Mouse (Mus musculus) lung, embryonic 16.5 days (tissue): ENCODE results near the gene Trim37. TPM values are rescaled to one million over a fixed set of nuclear protein-coding genes. Genes with fewer than 3 reads are reported as not detected.

ENCODE experiments used
- ATAC-seq: fragments of 200-750 bp; cut with Nextera tagmentation; 2 replicates; pipeline ENCODE4 v1.8.0; 2017; ENCODE audit warnings: low read depth, mild to moderate bottlenecking, moderate library complexity
- H3K27ac ChIP-seq: fragments of 300-500 bp; sonication (generic); 2 replicates; pipeline ENCODE4 v1.5.1; 2014; ENCODE audit warnings: mild to moderate bottlenecking, control low read depth, low read length
- H3K27me3 ChIP-seq: fragments of 300-500 bp; sonication (generic); 2 replicates; pipeline ENCODE4 v1.6.1; 2014; ENCODE audit warnings: low read depth, low read length, mixed read lengths; ENCODE audit not compliant: control insufficient read depth, insufficient read depth
- H3K36me3 ChIP-seq: fragments of 300-500 bp; sonication (generic); 2 replicates; pipeline ENCODE4 v1.6.1; 2014; ENCODE audit warnings: low read length; ENCODE audit not compliant: control insufficient read depth, insufficient read depth
- H3K4me1 ChIP-seq: fragments of 300-500 bp; sonication (generic); replicated peaks from 2 replicates; pipeline ENCODE4 v1.6.1; 2014; ENCODE audit warnings: low read length, mixed read lengths; ENCODE audit not compliant: control insufficient read depth, insufficient read depth
- H3K4me2 ChIP-seq: fragments of 300-500 bp; sonication (generic); 2 replicates; pipeline ENCODE4 v1.6.1; 2014; ENCODE audit warnings: low read depth, low read length, control low read depth
- H3K4me3 ChIP-seq: fragments of 300-500 bp; sonication (generic); 2 replicates; pipeline ENCODE4 v1.5.1; 2014; ENCODE audit warnings: mild to moderate bottlenecking, low read length, control low read depth
- H3K9ac ChIP-seq: fragments of 300-500 bp; sonication (generic); 2 replicates; pipeline ENCODE4 v1.6.1; 2014; ENCODE audit warnings: low read length, control low read depth
- H3K9me3 ChIP-seq: fragments of 300-500 bp; sonication (generic); 2 replicates; pipeline ENCODE4 v1.6.1; 2016; ENCODE audit warnings: low read length; ENCODE audit not compliant: control insufficient read depth
- WGBS: fragments of 180-500 bp; shearing (Covaris S2); extraction: QIAGEN DNeasy Blood & Tissue Kit; methylation state at CpG from one replicate; pipeline ENCODE4 v1.1.7; 2014; 5-methylcytosine and 5-hydroxymethylcytosine counted together
- polyA plus RNA-seq: library from polyadenylated mRNA; unstranded; fragments of >200 nt; fragmentation: Nextera tagmentation; extraction: Ambion mirVana; gene quantifications from 2 replicates; pipeline ENCODE4 v1.2.1, GENCODE M21; 2015

The Trim37 gene
- 26.8 and 28.3 TPM in 2 replicates for polyA plus RNA-seq

DNA sequence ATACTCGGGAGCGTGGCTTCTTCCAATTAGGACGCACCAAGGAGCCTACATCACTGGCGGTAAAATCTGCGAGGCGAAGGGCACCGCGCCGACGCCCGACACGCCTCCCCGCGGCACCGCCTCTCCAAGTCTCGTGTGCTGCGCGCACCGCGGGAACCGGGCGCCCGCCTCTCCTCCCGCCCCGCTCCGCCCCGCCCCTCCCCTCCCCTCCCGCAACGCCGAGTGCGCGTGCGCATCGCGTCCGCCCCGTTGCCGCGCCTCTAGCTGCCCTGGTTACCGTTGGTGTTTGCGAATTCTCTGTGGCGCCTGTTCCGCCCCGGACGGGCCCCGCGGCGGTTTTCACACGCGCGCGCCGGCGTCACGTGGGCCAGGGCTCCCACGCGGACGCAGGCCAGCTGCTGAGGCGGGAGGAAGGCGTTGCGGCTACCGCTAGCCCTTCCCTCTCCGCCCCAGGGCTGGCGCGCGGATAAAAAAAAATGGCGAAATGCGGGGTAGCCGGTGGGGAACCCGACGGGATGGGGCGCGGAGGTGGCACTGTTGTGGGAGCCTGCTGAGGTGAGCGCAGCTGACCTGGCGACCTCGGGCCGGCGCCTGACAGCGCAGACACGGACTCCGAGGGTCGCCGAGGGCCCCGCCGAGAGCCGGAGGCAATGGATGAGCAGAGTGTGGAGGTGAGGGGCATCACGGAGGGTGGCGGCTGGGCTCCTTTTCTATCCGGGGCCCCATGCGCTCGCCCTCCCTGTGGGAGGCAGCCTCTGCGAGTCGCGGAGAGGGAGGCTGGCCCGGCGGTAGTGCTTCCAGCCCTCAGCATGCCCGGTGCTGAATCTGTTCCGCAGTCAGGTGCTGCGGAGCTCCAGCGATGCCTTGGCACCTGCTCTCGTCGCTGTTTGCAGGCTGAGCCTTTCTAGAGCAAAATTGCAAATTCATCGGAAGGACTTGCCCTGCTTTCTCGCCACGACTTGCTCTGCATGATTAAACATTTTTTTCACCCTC, at the start of gene Trim37:
Gene Trim37, plus strand, starts transcription at position 254 of the 993 bp plus-strand sequence.
- peak within 1 kb of the TSS; percentile 85 for H3K4me3 ChIP-seq
- peak within 1 kb of the TSS; percentile 69 for H3K4me2 ChIP-seq
- no peaks in the 10 kb centered on the region for H3K27me3 ChIP-seq
- under 1% methylated on average over 82 of the region's 105 CpGs for WGBS
- peak; percentile 95 for ATAC-seq
- peak within 1 kb of the TSS; percentile 85 for H3K27ac ChIP-seq
- H3K9me3 ChIP-seq: no peaks in the 10 kb centered on the region
- H3K4me1 ChIP-seq: peaks cover 14% of the 10 kb centered on the region
- H3K9ac ChIP-seq: peak within 1 kb of the TSS; percentile 83
- H3K36me3 ChIP-seq: peaks cover 17% of the 10 kb centered on the region

DNA sequence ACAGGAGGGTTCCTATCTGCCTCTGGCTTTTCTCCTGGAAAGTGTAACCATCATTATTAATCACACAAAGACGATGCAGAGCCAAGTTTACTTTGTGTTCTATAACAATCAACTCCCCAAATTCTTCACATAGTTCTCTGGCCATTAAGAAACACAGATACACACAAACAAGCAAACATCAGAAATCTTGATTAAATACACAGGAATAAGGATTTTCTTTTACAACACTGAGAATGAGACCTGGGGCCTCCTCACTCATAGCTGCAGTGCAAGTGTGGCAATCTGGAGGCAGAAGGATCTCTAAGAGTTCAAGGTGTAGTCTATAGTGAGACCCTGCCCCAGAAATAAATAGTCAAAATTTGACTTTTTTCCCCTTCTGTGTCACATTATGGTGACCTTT, 43.2 kb upstream of the Trim37 start:
- Histone ChIP-seq H3K27me3 (no peaks in the 10 kb centered on the region), H3K9me3 (no peaks in the 10 kb centered on the region), H3K27ac (no peak overlapping the region), H3K4me3 (no peak overlapping the region), H3K4me1 (peaks cover 18% of the 10 kb centered on the region), H3K36me3 (peaks cover 29% of the 10 kb centered on the region), H3K4me2 (no peak overlapping the region), H3K9ac (no peak overlapping the region)
- ATAC-seq: no peak
- 39% methylated on average over 1 of the region's 1 CpGs for WGBS

DNA sequence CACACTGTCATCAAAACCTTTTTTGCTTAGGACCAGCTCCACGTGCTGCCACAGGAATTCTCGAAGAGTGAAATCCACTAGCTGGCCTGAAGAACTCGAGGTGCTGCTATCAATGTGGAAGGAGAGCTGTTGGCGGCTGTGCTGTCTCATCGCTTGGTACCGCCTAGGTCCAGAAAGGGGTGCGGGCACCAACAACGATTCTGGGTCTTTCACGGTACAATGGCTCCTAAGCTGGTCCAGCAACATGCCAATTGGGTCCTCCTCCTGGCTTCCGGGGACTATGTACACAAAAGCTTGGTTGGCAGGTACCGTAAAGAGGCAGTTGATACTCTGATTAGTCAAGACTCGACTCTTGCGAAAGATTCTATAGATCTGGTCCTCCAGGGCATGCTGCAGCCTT, 41.4 kb upstream of the Trim37 start:
- Histone ChIP-seq H3K4me2 (peak overlapping the region; percentile 97), H3K36me3 (peaks cover 20% of the 10 kb centered on the region), H3K4me3 (peak overlapping the region; percentile 80), H3K27me3 (no peaks in the 10 kb centered on the region), H3K27ac (no peak overlapping the region), H3K4me1 (peaks cover 18% of the 10 kb centered on the region), H3K9ac (peak overlapping the region; percentile 84), H3K9me3 (no peaks in the 10 kb centered on the region)
- 78% methylated on average over 13 of the region's 13 CpGs for WGBS
- no peak for ATAC-seq

DNA sequence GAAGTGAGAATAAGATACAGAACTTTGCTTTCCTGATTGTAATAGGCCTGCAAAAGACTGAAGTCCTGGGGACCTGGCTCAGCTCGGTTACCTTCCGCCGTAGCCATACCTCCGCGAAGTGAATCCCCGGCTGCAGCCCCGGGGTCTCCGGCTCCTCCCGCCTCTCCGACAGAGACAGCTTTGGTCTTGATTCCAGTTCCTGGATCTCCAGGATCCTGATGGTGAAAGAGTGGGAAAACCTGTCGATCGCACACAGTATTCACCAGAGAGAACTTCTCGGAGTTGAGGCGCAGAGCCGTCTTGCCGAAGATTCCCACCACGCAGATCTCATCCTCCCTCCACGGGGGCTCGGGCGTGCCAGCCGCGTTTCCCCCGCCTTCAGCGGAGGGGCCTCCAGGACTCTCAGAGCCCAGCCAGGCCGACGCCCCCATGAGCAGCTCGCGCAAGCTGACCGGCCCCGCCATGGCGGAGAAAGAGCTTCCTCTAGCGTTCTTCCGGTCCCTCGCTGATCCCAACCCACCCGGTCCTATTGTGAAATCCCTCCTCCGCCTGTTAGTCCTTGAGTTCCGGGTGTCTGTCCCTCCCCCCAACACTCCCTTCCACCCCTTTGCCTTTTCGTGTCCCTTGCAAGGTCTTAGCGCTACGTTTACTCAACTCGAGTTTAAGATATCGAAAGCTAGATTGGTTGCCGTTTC, 40.4 kb upstream of the Trim37 start, which contains the start of gene Smg8:
Gene Smg8, minus strand, starts transcription at position 485 of the 695 bp plus-strand sequence.
- Histone ChIP-seq H3K9me3 (no peaks in the 10 kb centered on the region), H3K27me3 (no peaks in the 10 kb centered on the region), H3K4me3 (peak within 1 kb of the TSS; percentile 80), H3K27ac (peak within 1 kb of the TSS; percentile 41), H3K9ac (peak within 1 kb of the TSS; percentile 84), H3K36me3 (peaks cover 14% of the 10 kb centered on the region; the same call in 1 of the 2 replicates), H3K4me1 (peaks cover 18% of the 10 kb centered on the region), H3K4me2 (peak within 1 kb of the TSS; percentile 97)
- WGBS: under 1% methylated on average over 43 of the region's 43 CpGs
- peak; percentile 94 for ATAC-seq

DNA sequence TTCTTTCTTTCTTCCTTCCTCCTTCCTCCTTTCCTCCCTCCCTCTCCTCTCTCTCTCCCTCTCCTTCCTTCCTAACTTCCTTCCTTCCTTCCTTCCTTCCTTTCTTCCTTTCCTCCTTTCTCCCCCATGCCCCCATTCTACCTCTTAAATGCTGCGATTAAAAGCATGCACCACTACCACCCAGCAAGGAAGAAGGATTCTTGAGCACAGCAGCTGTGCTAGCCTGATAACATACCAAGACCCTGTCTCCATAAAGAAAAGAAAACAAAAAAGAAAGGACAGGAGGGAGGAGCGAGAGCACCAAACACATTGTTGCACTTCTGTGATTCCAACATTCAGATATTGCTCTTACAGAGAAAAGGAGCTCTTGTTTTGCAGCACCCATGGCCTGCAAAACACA, 39.7 kb upstream of the Trim37 start:
- Histone ChIP-seq H3K36me3 (peaks cover 18% of the 10 kb centered on the region), H3K4me2 (peak overlapping the region; percentile 97), H3K9me3 (no peaks in the 10 kb centered on the region), H3K4me1 (peaks cover 18% of the 10 kb centered on the region), H3K27me3 (no peaks in the 10 kb centered on the region), H3K27ac (no peak overlapping the region), H3K9ac (no peak overlapping the region; the same call in 1 of the 2 replicates), H3K4me3 (peak overlapping the region; percentile 80)
- no peak for ATAC-seq
- WGBS: 49% methylated on average over 2 of the region's 2 CpGs

DNA sequence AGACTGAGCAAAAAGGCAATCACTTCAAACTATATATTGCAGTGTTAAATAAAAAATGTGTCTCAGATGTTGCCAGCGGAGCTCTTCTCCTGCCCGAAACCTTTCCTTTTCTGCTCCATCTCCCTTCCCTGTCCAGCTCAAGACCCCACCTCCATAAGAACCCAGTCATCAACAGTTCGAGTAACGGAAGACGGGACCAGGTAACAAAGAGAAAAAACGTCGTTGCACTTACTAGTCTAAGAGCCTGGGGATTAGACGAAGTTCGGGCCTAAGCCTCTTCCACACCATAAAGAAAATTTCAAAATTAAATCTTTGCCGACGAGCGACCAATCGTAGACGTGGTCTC, 18.5 kb upstream of the Trim37 start, which contains the start of gene Prr11:
Gene Prr11, minus strand, starts transcription at position 300 of the 346 bp plus-strand sequence.
- no peaks in the 10 kb centered on the region for H3K27me3 ChIP-seq
- H3K9ac ChIP-seq: peak within 1 kb of the TSS; percentile 98
- H3K4me2 ChIP-seq: peak within 1 kb of the TSS; percentile 58
- no peaks in the 10 kb centered on the region for H3K9me3 ChIP-seq
- WGBS: 0% methylated on average over 14 of the region's 14 CpGs
- peak within 1 kb of the TSS; percentile 95 for H3K4me3 ChIP-seq
- H3K36me3 ChIP-seq: peaks cover 18% of the 10 kb centered on the region
- H3K27ac ChIP-seq: peak within 1 kb of the TSS; percentile 93
- no peak for ATAC-seq
- H3K4me1 ChIP-seq: peaks cover 9% of the 10 kb centered on the region

DNA sequence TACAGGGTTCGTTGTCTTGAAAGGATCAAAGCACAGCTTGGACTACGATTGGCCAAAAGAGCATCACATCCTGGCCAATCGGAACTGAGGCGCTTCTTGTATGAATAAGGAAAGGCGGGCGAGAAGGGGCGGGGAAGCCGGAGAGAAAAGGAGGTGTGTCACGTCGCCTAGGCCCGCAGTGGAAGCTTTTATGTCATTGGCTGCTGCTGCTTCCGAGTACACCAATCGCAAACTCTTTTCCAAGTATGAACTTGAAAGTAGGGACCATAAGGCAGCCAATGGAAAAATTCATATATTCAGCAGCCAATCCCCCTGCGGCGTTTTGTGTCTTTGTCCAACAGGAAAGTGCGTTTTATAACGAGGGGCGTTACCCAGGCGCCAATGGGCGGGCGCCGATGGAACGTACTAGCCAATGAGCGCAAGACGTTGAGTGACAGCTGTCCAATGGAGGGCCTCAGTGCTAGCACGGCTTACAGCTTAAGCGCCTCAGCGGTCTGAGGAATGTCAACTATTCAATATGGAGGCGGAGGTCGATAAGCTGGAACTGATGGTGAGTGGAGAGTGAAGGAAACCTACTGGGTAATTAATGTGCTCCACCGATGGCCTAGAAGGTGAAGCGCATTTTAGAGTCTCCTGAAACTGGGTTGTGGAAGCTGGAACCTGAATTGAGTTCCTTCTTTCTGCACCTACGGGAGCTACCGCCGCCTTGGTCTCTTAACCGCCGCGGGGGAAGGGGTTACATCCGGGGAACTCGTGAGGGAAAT, 17.9 kb upstream of the Trim37 start, which contains the start of gene Ska2:
Gene Ska2, plus strand, starts transcription at position 480 of the 764 bp plus-strand sequence.
- Histone ChIP-seq H3K9ac (peak within 1 kb of the TSS; percentile 98), H3K4me2 (peak within 1 kb of the TSS; percentile 58), H3K27ac (peak within 1 kb of the TSS; percentile 93), H3K36me3 (peaks cover 18% of the 10 kb centered on the region), H3K4me3 (peak within 1 kb of the TSS; percentile 95), H3K27me3 (no peaks in the 10 kb centered on the region), H3K4me1 (peaks cover 11% of the 10 kb centered on the region), H3K9me3 (no peaks in the 10 kb centered on the region)
- under 1% methylated on average over 40 of the region's 40 CpGs for WGBS
- ATAC-seq: peak; percentile 99

DNA sequence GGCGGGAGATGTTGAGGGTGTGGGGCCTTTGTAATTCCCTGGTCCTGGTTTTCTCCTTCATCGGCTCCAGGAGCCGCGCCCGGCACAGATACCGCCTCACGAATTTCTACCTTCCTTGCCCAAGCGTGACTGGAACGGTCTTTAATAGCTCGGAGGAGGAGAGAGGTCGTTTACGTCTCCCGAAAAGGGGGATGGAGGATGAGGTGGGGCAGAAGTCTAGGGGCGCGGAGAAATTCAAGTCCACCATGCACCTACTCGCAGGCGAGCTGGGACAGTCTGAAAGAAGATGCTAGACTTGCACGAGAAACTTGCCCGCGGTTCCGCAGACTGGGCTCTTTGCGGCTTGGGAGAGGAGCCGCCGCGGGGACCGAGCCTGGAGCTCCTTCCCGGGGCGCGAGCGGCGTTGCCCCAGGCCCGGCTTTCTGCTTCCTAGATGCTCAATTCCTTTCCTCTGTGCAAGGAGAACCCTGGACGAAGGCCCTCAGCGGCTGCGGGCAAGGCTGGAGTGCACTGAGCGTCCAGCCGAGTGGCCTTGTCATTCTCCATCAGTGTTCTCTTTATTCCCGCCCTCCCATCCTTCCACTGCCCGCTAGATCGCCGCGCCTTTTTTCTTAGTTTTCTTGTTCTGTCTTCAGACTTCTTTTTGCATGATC, 17.2 kb upstream of the Trim37 start:
- no peak for ATAC-seq
- Histone ChIP-seq H3K4me3 (peak overlapping the region; percentile 95), H3K4me1 (peaks cover 11% of the 10 kb centered on the region), H3K9me3 (no peaks in the 10 kb centered on the region), H3K27me3 (no peaks in the 10 kb centered on the region), H3K4me2 (peak overlapping the region; percentile 57), H3K9ac (peak overlapping the region; percentile 98), H3K27ac (peak overlapping the region; percentile 93), H3K36me3 (peaks cover 16% of the 10 kb centered on the region)
- WGBS: under 1% methylated on average over 42 of the region's 42 CpGs
